Mouse (Mus musculus): ENCODE results near the gene S100pbp.

DNA sequence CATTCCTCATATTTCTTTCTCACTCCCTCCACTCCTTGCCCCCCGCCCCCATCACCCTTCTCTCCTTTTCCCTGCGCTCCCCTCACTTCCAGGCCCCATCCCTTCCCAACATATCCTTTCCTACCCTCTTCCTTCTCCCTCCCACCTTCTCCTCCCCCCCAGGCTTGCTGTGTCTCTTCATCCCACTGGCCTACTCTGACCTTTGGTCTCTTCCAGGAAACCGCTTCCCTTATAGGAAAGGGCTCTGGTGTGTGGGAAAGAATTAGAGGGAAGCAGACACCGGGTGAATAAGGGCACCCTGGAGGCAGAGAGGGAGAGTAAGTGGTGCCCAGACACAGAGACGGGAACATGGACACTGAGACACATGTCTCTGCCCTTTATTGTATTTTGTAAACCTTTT is 2.2 kb upstream of the S100pbp start:
- TF ChIP-seq GATA1 (IDR thresholded peaks at IDR 0.05; ENCODE audit: borderline replicate concordance, low read length) = no peak
- TF ChIP-seq FLI1 (IDR thresholded peaks at IDR 0.05; ENCODE audit: low read length) = no peak

All from megakaryocyte, embryonic 14.5 days (primary cell).